Mouse (Mus musculus): ENCODE results near the gene Ctsw.

DNA sequence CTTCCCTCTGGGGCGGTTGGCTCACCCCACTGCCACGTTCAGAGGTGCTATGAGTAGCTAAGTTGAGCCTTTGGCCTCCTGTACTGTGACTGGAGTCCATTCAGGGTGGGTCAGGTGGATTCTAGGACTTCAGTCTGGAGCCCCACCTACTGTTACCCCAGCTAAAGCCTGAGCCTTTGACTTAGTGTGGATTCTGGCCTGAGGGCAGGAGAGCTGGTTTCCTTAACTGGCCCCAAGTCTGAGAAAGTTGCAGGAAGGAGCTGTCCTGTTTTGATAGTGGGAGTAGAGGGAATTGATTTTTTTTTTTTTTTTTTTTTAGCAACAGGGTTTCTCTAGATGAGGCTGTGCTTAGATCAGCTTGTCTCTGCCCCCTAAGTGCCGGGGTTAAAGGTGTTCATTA, 26.0 kb upstream of the Ctsw start:
- TF ChIP-seq EP300 (IDR thresholded peaks at IDR 0.05; ENCODE audit: insufficient read depth, low read depth, low read length) (no peak), POLR2A (IDR thresholded peaks at IDR 0.05; ENCODE audit: insufficient read depth, low read length) (no peak), CTCF (IDR thresholded peaks at IDR 0.05; ENCODE audit: low read depth, low read length) (no peak)

Measured in ES-Bruce4 (cell line).